Mouse (Mus musculus): ENCODE data around the gene Lcn11. TPM values are rescaled to one million over a fixed set of nuclear protein-coding genes. Genes with fewer than 3 reads are reported as not detected.

Lcn11 gene
- total and polyA plus RNA-seq, 3 experiments, result not detected

- Histone ChIP-seq H3K4me3 (replicated peaks in 1 of 3; ENCODE audit: low read depth in 2 of 3, low read length in 2 of 3, poor library complexity in 1 of 3) (no peak overlapping the region), H3K36me3 (replicated peaks in 1 of 2; ENCODE audit: control insufficient read depth in 1 of 2, insufficient read depth in 1 of 2, low read length in 1 of 2) (no peaks in the 10 kb centered on the region), H3K27me3 (replicated peaks) (peaks cover 39% of the 10 kb centered on the region), H3K27ac (ENCODE audit: insufficient read depth, low read depth) (no peak overlapping the region), H3K79me2 (replicated peaks; ENCODE audit: control insufficient read depth, extremely low read depth, insufficient read depth, poor library complexity, severe bottlenecking) (no peaks in the 10 kb centered on the region), H3K9ac (ENCODE audit: insufficient read depth, low read depth) (no peak overlapping the region), H3K4me2 (ENCODE audit: insufficient read depth, low read depth, poor library complexity, severe bottlenecking) (no peak overlapping the region), H3K9me3 (replicated peaks; ENCODE audit: low read length) (no peaks in the 10 kb centered on the region), H3K4me1 (ENCODE audit: control insufficient read depth in 1 of 2, insufficient read depth in 2 of 2) (no peaks in the 10 kb centered on the region)
- DNase-seq (ENCODE audit: extremely low read depth), result no peak
- dilution Hi-C loops (cut with MboI; ENCODE audit: extremely low pct_ligation_motif_present, extremely low pct_unique_long_range_greater_than_20kb, low sequenced_read_pairs) (no loop called here), in situ Hi-C loops (cut with MboI; ENCODE audit: low pct_ligation_motif_present, low pct_unique_long_range_greater_than_20kb, low sequenced_read_pairs) (no loop called here)
- TF ChIP-seq SIN3A (IDR thresholded peaks at IDR 0.05; ENCODE audit: low read length), result no peak
- no peak for TF ChIP-seq MAZ (IDR thresholded peaks at IDR 0.05; ENCODE audit: low read depth, low read length)
- TF ChIP-seq JUND (conservative IDR thresholded peaks at IDR 0.05; ENCODE audit: low read depth, low read length), result no peak
- no peak for TF ChIP-seq USF2 (conservative IDR thresholded peaks at IDR 0.05; ENCODE audit: low read depth, low read length)
- no peak for TF ChIP-seq POLR2AphosphoS2 (IDR thresholded peaks at IDR 0.05; ENCODE audit: low read depth, low read length)
- TF ChIP-seq POLR2A (IDR thresholded peaks at IDR 0.05; ENCODE audit: low read depth, low read length), result no peak
- no peak for TF ChIP-seq JUN (IDR thresholded peaks at IDR 0.05; ENCODE audit: insufficient read depth, low read depth, low read length)
- TF ChIP-seq SMC3 (IDR thresholded peaks at IDR 0.05; ENCODE audit: low read depth, low read length), result no peak
- TF ChIP-seq GABPA (IDR thresholded peaks at IDR 0.05; ENCODE audit: insufficient replicate concordance, low read depth, low read length), result no peak
- TF ChIP-seq CHD2 (IDR thresholded peaks at IDR 0.05; ENCODE audit: low read length), result no peak
- no peak for TF ChIP-seq MXI1 (IDR thresholded peaks at IDR 0.05; ENCODE audit: low read depth, low read length)
Measured at GRCm38 (mm10) chr2:25797635-25798034, 20.8 kb downstream of the Lcn11 start.

- dilution Hi-C loops (cut with MboI; ENCODE audit: extremely low pct_ligation_motif_present, extremely low pct_unique_long_range_greater_than_20kb, low sequenced_read_pairs) (no loop called here), in situ Hi-C loops (cut with MboI; ENCODE audit: low pct_ligation_motif_present, low pct_unique_long_range_greater_than_20kb, low sequenced_read_pairs) (no loop called here)
- H3K27me3 ChIP-seq (replicated peaks), result peaks cover 35% of the 10 kb centered on the region
- DNase-seq (ENCODE audit: extremely low read depth), result no peak
- no peak for TF ChIP-seq CTCF (conservative IDR thresholded peaks at IDR 0.05 in 1 of 2, IDR thresholded peaks at IDR 0.05 in 1 of 2; ENCODE audit: low read depth in 2 of 2, low read length in 2 of 2)
- no peak for TF ChIP-seq NELFE (IDR thresholded peaks at IDR 0.05; ENCODE audit: low read depth, low read length)
- no peak for TF ChIP-seq MAFK (IDR thresholded peaks at IDR 0.05; ENCODE audit: insufficient replicate concordance, low read length)
- no peak for TF ChIP-seq ZC3H11A (IDR thresholded peaks at IDR 0.05; ENCODE audit: low read depth, low read length)
- no peak for TF ChIP-seq HCFC1 (IDR thresholded peaks at IDR 0.05; ENCODE audit: low read depth, low read length)
- no peak for TF ChIP-seq E2F4 (IDR thresholded peaks at IDR 0.05; ENCODE audit: insufficient replicate concordance, low read depth, low read length)
- no peak for TF ChIP-seq ZMIZ1 (IDR thresholded peaks at IDR 0.05; ENCODE audit: low read depth, low read length)
- TF ChIP-seq CHD2 (IDR thresholded peaks at IDR 0.05; ENCODE audit: low read length), result no peak
- no peak overlapping the region for H3K4me2 ChIP-seq (ENCODE audit: insufficient read depth, low read depth, poor library complexity, severe bottlenecking)
- H3K27ac ChIP-seq (ENCODE audit: insufficient read depth, low read depth), result no peak overlapping the region
- H3K9ac ChIP-seq (ENCODE audit: insufficient read depth, low read depth), result no peak overlapping the region
- no peaks in the 10 kb centered on the region for H3K36me3 ChIP-seq (replicated peaks in 1 of 2; ENCODE audit: control insufficient read depth in 1 of 2, insufficient read depth in 1 of 2, low read length in 1 of 2)
- H3K79me2 ChIP-seq (replicated peaks; ENCODE audit: control insufficient read depth, extremely low read depth, insufficient read depth, poor library complexity, severe bottlenecking), result no peaks in the 10 kb centered on the region
- H3K4me3 ChIP-seq (replicated peaks in 1 of 3; ENCODE audit: low read depth in 2 of 3, low read length in 2 of 3, poor library complexity in 1 of 3), result no peak overlapping the region
- H3K4me1 ChIP-seq (ENCODE audit: control insufficient read depth in 1 of 2, insufficient read depth in 2 of 2), result no peaks in the 10 kb centered on the region
- no peaks in the 10 kb centered on the region for H3K9me3 ChIP-seq (replicated peaks; ENCODE audit: low read length)
Measured at GRCm38 (mm10) chr2:25798065-25798464, 21.2 kb downstream of the Lcn11 start.

Measured in CH12.LX (cell line).